Mouse (Mus musculus) cerebellum, postnatal 10 days (tissue): ENCODE results near the gene Crx.

Source experiments
- DNase-seq, 2 experiments: peaks; one replicate each; pipeline ENCODE4 v3.0.0; 2021; ENCODE audit warnings: mixed read lengths in 2 of 2

Crx gene

GRCm38 (mm10) chr7:15839578-15839977 lies 40.2 kb downstream of the Crx start, which contains the start of gene Obox6:
Obox6 (minus strand) TSS chr7:15839678.
- DNase-seq = no peak
